Mouse (Mus musculus): ENCODE results near the gene Ccdc92. TPM values are rescaled to one million over a fixed set of nuclear protein-coding genes. Genes with fewer than 3 reads are reported as not detected.

Ccdc92 gene
- total and polyA plus RNA-seq, 3 experiments = 7.6 to 467 (median 40.3) TPM

- no peak for TF ChIP-seq MYC (IDR thresholded peaks at IDR 0.05; ENCODE audit: low read depth, low read length)
- TF ChIP-seq SMC3 (IDR thresholded peaks at IDR 0.05; ENCODE audit: low read depth, low read length) = peak; percentile 78
- TF ChIP-seq RAD21 (IDR thresholded peaks at IDR 0.05; ENCODE audit: low read depth, low read length) = peak; percentile 73
- TF ChIP-seq MAZ (IDR thresholded peaks at IDR 0.05; ENCODE audit: low read depth, low read length) = no peak
- peak; percentile 45 to 76 (median 56); a peak in 5 of 6 replicates for TF ChIP-seq CTCF (IDR thresholded peaks at IDR 0.05 in 2 of 3, conservative IDR thresholded peaks at IDR 0.05 in 1 of 3; ENCODE audit: control insufficient read depth in 1 of 3, insufficient read depth in 1 of 3, low read depth in 2 of 3, low read length in 3 of 3, poor library complexity in 1 of 3, severe bottlenecking in 1 of 3)
- peak; percentile 45 for TF ChIP-seq ZC3H11A (IDR thresholded peaks at IDR 0.05; ENCODE audit: low read depth, low read length)
- no peak for TF ChIP-seq BHLHE40 (IDR thresholded peaks at IDR 0.05; ENCODE audit: borderline replicate concordance, low read depth, low read length)
- Histone ChIP-seq H3K27ac (ENCODE audit: control insufficient read depth, low read depth, low read length) (no peak overlapping the region), H3K27me3 (ENCODE audit: control insufficient read depth in 1 of 2, insufficient read depth in 2 of 2, low read length in 2 of 2) (no peaks in the 10 kb centered on the region), H3K4me3 (ENCODE audit: control insufficient read depth in 1 of 2, insufficient read depth in 1 of 2, low read depth in 2 of 2, low read length in 2 of 2) (no peak overlapping the region), H3K36me3 (ENCODE audit: control insufficient read depth in 1 of 2, insufficient read depth in 2 of 2, low read length in 2 of 2) (no peaks in the 10 kb centered on the region), H3K79me2 (ENCODE audit: control insufficient read depth, insufficient read depth, low read length, poor library complexity) (no peaks in the 10 kb centered on the region), H3K9me3 (replicated peaks; ENCODE audit: insufficient read depth, low read length) (no peaks in the 10 kb centered on the region), H3K9ac (ENCODE audit: control insufficient read depth, low read depth, low read length, poor library complexity, severe bottlenecking) (no peak overlapping the region), H3K4me1 (ENCODE audit: control insufficient read depth in 1 of 2, insufficient read depth in 2 of 2, low read length in 2 of 2) (no peaks in the 10 kb centered on the region)
- DNase-seq (ENCODE audit: low read depth, low spot score) = peak; percentile 51
These were observed 46.6 kb upstream of the Ccdc92 start for GRCm38 (mm10) chr5:124908860-124909259.

- Histone ChIP-seq H3K9me3 (replicated peaks; ENCODE audit: insufficient read depth, low read length) (no peaks in the 10 kb centered on the region), H3K9ac (ENCODE audit: control insufficient read depth, low read depth, low read length, poor library complexity, severe bottlenecking) (no peak overlapping the region), H3K79me2 (ENCODE audit: control insufficient read depth, insufficient read depth, low read length, poor library complexity) (no peaks in the 10 kb centered on the region), H3K4me1 (ENCODE audit: control insufficient read depth in 1 of 2, insufficient read depth in 2 of 2, low read length in 2 of 2) (no peaks in the 10 kb centered on the region), H3K27ac (ENCODE audit: control insufficient read depth, low read depth, low read length) (no peak overlapping the region), H3K4me3 (ENCODE audit: control insufficient read depth in 1 of 2, insufficient read depth in 1 of 2, low read depth in 2 of 2, low read length in 2 of 2) (no peak overlapping the region), H3K36me3 (ENCODE audit: control insufficient read depth in 1 of 2, insufficient read depth in 2 of 2, low read length in 2 of 2) (no peaks in the 10 kb centered on the region), H3K27me3 (ENCODE audit: control insufficient read depth in 1 of 2, insufficient read depth in 2 of 2, low read length in 2 of 2) (no peaks in the 10 kb centered on the region)
- no peak for DNase-seq (ENCODE audit: low read depth, low spot score)
- TF ChIP-seq POLR2A (IDR thresholded peaks at IDR 0.05; ENCODE audit: control insufficient read depth in 1 of 2, insufficient read depth in 1 of 2, low read depth in 1 of 2, low read length in 2 of 2, poor library complexity in 1 of 2) (no peak), ZKSCAN1 (IDR thresholded peaks at IDR 0.05; ENCODE audit: low read depth, low read length) (no peak), ETS1 (IDR thresholded peaks at IDR 0.05; ENCODE audit: low read depth, low read length) (no peak), TAL1 (IDR thresholded peaks at IDR 0.05; ENCODE audit: low read length) (no peak), ZNF384 (IDR thresholded peaks at IDR 0.05; ENCODE audit: low read depth, low read length) (no peak), MAZ (IDR thresholded peaks at IDR 0.05; ENCODE audit: low read depth, low read length) (no peak), JUND (IDR thresholded peaks at IDR 0.05; ENCODE audit: low read depth, low read length) (no peak), E2F4 (IDR thresholded peaks at IDR 0.05; ENCODE audit: borderline replicate concordance, low read depth, low read length) (no peak), RAD21 (IDR thresholded peaks at IDR 0.05; ENCODE audit: low read depth, low read length) (no peak)
These were observed 44.7 kb upstream of the Ccdc92 start for GRCm38 (mm10) chr5:124906890-124907289.

- no peaks in the 10 kb centered on the region; a peak in 1 of 4 replicates for H3K4me1 ChIP-seq (ENCODE audit: control insufficient read depth in 1 of 2, insufficient read depth in 2 of 2, low read length in 2 of 2)
- H3K27ac ChIP-seq (ENCODE audit: control insufficient read depth, low read depth, low read length) = no peak overlapping the region
- TF ChIP-seq TBP (IDR thresholded peaks at IDR 0.05; ENCODE audit: low read depth, low read length) (no peak), EP300 (IDR thresholded peaks at IDR 0.05; ENCODE audit: low read depth in 1 of 2, low read length in 2 of 2) (no peak), ZMIZ1 (IDR thresholded peaks at IDR 0.05; ENCODE audit: low read depth, low read length) (no peak), POLR2A (IDR thresholded peaks at IDR 0.05; ENCODE audit: control insufficient read depth in 1 of 2, insufficient read depth in 1 of 2, low read depth in 1 of 2, low read length in 2 of 2, poor library complexity in 1 of 2) (no peak), MYC (IDR thresholded peaks at IDR 0.05; ENCODE audit: low read depth, low read length) (no peak), ZC3H11A (IDR thresholded peaks at IDR 0.05; ENCODE audit: low read depth, low read length) (no peak), SMC3 (IDR thresholded peaks at IDR 0.05; ENCODE audit: low read depth, low read length) (no peak), ZKSCAN1 (IDR thresholded peaks at IDR 0.05; ENCODE audit: low read depth, low read length) (no peak), GABPA (IDR thresholded peaks at IDR 0.05; ENCODE audit: low read depth, low read length) (no peak), MEF2A (IDR thresholded peaks at IDR 0.05; ENCODE audit: extremely low read depth, insufficient replicate concordance, low read depth, low read length, poor library complexity, severe bottlenecking) (no peak), ELF1 (IDR thresholded peaks at IDR 0.05; ENCODE audit: low read depth, low read length) (no peak), TAL1 (IDR thresholded peaks at IDR 0.05; ENCODE audit: low read length) (no peak)
- no peaks in the 10 kb centered on the region for H3K79me2 ChIP-seq (ENCODE audit: control insufficient read depth, insufficient read depth, low read length, poor library complexity)
- no peaks in the 10 kb centered on the region for H3K36me3 ChIP-seq (ENCODE audit: control insufficient read depth in 1 of 2, insufficient read depth in 2 of 2, low read length in 2 of 2)
- no peak for DNase-seq (ENCODE audit: low read depth, low spot score)
- no peaks in the 10 kb centered on the region for H3K9me3 ChIP-seq (replicated peaks; ENCODE audit: insufficient read depth, low read length)
- no peak overlapping the region for H3K4me3 ChIP-seq (ENCODE audit: control insufficient read depth in 1 of 2, insufficient read depth in 1 of 2, low read depth in 2 of 2, low read length in 2 of 2)
- no peaks in the 10 kb centered on the region for H3K27me3 ChIP-seq (ENCODE audit: control insufficient read depth in 1 of 2, insufficient read depth in 2 of 2, low read length in 2 of 2)
- no peak overlapping the region for H3K9ac ChIP-seq (ENCODE audit: control insufficient read depth, low read depth, low read length, poor library complexity, severe bottlenecking)
These were observed 41.6 kb upstream of the Ccdc92 start for GRCm38 (mm10) chr5:124903852-124904251.
